Mouse (Mus musculus) testis, adult 2 months (tissue): ENCODE measurements at regions not wholly inside any gene's neighbourhood (a gene's known extent, or its start where the extent isn't known, plus 50 kb on each side); places are given as distances from the start of the nearest gene placed in this dataset.

ENCODE experiments used
- CTCF ChIP-seq: fragments of 200-500 bp; IDR thresholded peaks from 2 replicates; pipeline ENCODE4 v1.5.1; 2012; ENCODE audit warnings: low read depth, mild to moderate bottlenecking, inconsistent platforms, low read length, moderate library complexity; ENCODE audit not compliant: control insufficient read depth, insufficient read depth, insufficient replicate concordance
- POLR2A ChIP-seq: fragments of 200-500 bp; IDR thresholded peaks from 2 replicates; pipeline ENCODE4 v1.6.1; 2012; ENCODE audit warnings: low read depth, mild to moderate bottlenecking, inconsistent platforms, low read length, moderate library complexity; ENCODE audit not compliant: control insufficient read depth

DNA sequence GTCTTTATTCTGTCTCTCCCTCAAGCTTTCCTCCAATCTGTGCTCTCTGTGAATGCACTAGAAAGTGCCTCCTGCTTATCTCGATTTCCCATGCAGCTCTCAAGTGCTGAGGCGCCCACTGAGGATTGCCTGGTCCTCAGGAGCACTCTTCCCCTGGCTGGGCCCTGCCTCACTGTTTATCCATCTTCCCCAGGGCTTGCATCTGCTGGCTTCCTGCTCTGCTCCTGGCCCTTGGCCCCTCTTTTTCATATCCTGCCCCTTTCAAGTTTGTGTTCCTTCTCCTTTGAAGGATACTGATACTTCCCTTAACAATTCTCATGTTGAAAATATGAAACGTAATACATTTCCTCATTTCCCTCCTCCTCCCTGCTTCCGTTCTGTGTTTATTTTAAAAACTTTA is 277.8 kb upstream of the Pou3f3 start:
- TF ChIP-seq CTCF, result no peak
- TF ChIP-seq POLR2A, result no peak
